Comparison of ENCODE assay signal across 11 mouse cellular contexts in genomic region chr6:84181452-84181851, GRCm38 (mm10).
DNase-seq lines count a peak whose midpoint lies in the region; ATAC-seq lines count a peak whose summit lies in the region.
"Had no signal": no experiment of that assay in that cellular context is flagged by ENCODE, and none has a peak within 500 bp of the region (broad histone marks: within the 10 kb centered on the region; RNA-seq: fewer than 3 reads in every experiment).

No protein-coding gene starts in this region.

- H3K4me2 ChIP-seq in forebrain, embryonic 13.5 days: no peak overlapping the region
- H3K4me2 ChIP-seq: embryonic facial prominence, embryonic 13.5 days; midbrain, embryonic 12.5 days had no signal

- no peak overlapping the region for H3K27ac ChIP-seq in forebrain, embryonic 13.5 days
- H3K27ac ChIP-seq: embryonic facial prominence, embryonic 13.5 days; kidney, postnatal 0 days; midbrain, embryonic 12.5 days had no signal

- no peak for ATAC-seq in erythroid progenitor cell, adult 5-6 weeks (replicated peaks; ENCODE audit: low FRiP score, poor library complexity, severe bottlenecking)
- ATAC-seq in forebrain, embryonic 13.5 days: no peak

- no peaks in the 10 kb centered on the region for H3K4me1 ChIP-seq in forebrain, embryonic 13.5 days
- H3K4me1 ChIP-seq: midbrain, embryonic 12.5 days had no signal

- H3K9ac ChIP-seq in forebrain, embryonic 13.5 days: no peak overlapping the region
- H3K9ac ChIP-seq: embryonic facial prominence, embryonic 13.5 days; midbrain, embryonic 12.5 days had no signal

- no peaks in the 10 kb centered on the region for H3K9me3 ChIP-seq in forebrain, embryonic 13.5 days (replicated peaks)
- H3K9me3 ChIP-seq: embryonic facial prominence, embryonic 13.5 days; midbrain, embryonic 12.5 days had no signal

- DNase-seq in cerebellum, postnatal 14 days: peak; percentile 19 to 26
- no peak for DNase-seq in cerebellum, adult 11-12 months
- peak; percentile 72 to 82 for DNase-seq in heart, adult 18-20 months
- peak; percentile 63 to 77 for DNase-seq in kidney, postnatal 25 days
- DNase-seq in retina, embryonic 14.5 days (ENCODE audit: low spot score): peak; percentile 21
- no peak for DNase-seq in left cerebral cortex, adult 8-10 months (ENCODE audit: low spot score in 2 of 2)

- 51% methylated on average over 4 of the region's 4 CpGs for WGBS in forebrain, embryonic 13.5 days

- H3K36me3 ChIP-seq in forebrain, embryonic 13.5 days (ENCODE audit: poor library complexity, severe bottlenecking): no peaks in the 10 kb centered on the region
- H3K36me3 ChIP-seq: embryonic facial prominence, embryonic 13.5 days; midbrain, embryonic 12.5 days had no signal

- no peak overlapping the region for H3K4me3 ChIP-seq in forebrain, embryonic 13.5 days
- H3K4me3 ChIP-seq: embryonic facial prominence, embryonic 13.5 days; midbrain, embryonic 12.5 days had no signal

- no peaks in the 10 kb centered on the region for H3K27me3 ChIP-seq in forebrain, embryonic 13.5 days
- H3K27me3 ChIP-seq: embryonic facial prominence, embryonic 13.5 days; midbrain, embryonic 12.5 days had no signal

Comparison
In these comparisons a context has a peak if more than half of its experiments do, and no peak if none do; other contexts are left out.
1. DNase-seq: peak in cerebellum, postnatal 14 days (2 of 2), heart, adult 18-20 months (2 of 2), kidney, postnatal 25 days (2 of 2) and retina, embryonic 14.5 days (single experiment); none in cerebellum, adult 11-12 months (single experiment) and left cerebral cortex, adult 8-10 months (0 of 2).